Mouse (Mus musculus) urinary bladder, adult 18-20 months (tissue): ENCODE measurements around the gene Smug1.

ENCODE experiments used
- DNase-seq, 2 experiments: peaks; one replicate each; pipeline ENCODE4 v3.0.0; 2022; ENCODE audit warnings: low spot score in 2 of 2, mixed read lengths in 2 of 2

Smug1 gene

DNA sequence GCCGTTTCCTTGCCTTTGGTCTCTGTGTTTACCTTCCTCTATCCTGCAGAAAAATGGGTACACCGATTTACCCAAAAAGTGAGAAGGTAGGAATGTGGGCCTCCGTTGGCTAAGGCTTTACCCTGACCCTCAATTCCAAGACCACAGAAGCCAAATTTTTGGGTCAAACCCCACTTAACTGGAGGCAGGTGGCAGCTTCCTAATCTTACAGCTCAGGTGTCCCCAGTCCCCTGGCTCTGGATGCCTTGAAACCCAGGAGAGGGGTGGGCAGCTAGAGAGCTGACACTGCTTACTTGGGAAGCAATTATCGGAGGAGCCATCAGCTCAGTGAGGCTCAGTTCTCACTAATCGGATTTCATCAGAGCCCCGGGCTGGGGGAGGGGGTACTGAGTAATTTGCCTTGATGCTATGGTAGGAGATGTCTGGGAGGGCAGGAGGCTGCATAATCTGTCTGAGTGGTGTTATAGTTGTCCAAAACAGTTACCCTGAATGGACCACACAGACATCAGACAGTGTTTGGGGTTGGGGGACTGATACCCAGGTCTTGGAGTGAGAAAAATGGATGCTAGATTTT lies at the start of gene Smug1:
Gene Smug1, minus strand, starts transcription at position 51 of the 574 bp plus-strand sequence.
- DNase-seq: no peak

DNA sequence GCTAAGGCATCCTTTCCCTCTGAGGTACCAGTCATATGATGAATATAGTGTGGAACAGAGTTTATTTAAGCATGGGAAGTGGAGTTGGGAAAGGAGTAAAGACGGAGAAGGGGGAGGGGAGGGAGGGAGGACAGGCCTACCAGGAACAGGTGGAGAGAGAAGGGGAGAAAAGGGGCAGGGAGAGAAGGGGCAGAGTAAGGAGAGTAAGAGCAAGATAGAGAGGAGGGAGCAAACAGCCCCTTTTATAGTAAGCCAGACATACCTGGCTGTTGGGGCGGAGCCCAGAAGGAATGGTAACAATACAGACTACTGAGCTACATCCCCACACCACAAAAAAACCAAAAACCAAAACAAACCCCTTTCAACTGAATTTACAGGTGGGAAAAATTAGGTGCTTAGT lies 49.2 kb upstream of the Smug1 start:
- no peak for DNase-seq

DNA sequence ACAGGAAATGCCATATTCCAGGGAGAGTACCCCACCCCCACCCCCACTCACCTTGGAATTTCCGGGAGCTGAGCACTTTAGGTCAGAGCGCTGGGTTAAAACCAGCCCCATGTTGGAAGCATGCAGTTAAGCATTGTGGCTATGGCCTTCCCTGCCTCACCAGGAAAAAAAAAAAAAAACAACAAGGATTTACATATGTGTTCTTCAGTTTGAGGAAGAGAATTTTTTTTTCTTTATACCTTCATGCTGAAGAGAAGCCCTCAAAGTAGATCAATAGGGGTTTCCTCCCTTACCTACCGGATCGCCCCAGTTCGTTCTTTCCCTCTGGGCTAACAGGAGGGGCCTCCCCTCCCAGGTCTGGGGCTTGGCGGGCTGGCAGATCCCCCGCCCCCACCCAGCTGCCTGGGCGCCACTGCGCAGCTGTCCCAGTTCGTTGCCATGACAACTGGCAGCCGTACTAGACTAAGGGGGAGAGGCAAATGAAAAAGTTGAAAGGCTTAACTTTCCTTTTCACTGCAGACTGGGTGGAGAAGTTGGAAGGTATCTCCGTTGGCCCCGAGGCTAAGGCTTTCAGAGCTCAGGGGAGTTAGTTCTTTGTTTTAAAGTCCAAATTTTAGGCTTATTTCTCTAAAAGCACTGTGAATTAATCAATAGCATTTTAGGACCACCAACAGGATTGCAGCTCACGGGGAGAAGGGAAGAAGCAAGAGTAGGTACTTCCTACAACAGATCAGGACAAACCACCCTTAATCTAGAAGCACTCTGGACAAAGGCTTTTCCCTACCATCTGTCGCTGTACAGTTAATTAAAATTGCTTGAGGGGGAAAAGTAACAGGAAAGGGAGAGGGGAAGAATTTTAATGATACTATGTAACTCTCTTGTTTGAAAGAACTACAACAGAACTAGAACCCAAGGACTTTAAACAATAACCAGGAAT lies 48.3 kb upstream of the Smug1 start:
- peak; percentile 59 to 78 for DNase-seq

DNA sequence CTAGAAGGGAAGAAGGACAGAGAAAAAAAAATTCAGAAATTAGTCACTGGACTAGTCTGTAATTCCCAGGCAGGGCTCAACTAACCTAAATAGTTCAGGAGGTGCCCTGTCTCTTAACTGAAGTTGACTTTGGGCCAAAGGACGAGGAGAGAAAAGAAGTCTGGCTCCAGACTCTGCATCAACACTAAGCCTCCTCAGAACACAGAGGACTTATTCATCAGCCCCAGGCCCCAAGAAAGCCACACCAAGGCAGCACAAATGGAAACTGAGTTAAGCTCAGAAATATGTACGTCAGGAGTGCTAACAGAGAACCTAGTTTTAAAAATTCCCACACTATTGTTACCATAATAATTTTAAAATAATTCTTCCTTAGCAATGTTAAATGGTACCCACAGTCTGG lies 47.3 kb upstream of the Smug1 start:
- no peak for DNase-seq

DNA sequence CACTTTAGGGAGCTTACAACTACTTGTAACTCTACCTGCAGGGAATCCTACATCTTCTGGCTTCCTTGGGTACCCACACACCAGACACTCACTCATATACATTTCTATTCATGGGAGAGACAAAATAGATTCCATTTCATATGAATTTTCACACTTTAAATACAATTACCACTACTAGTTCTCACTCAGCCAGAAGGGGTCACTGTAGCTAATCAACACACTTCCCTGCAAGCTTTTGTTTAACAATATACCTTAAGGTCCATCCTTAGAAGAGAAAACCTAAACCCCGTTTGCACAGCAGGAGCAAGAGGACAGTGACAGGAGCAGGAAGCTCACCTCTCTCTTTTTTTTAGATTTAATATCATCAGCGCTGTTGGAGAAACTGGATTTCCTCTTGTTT lies 38.3 kb upstream of the Smug1 start:
- DNase-seq: no peak

DNA sequence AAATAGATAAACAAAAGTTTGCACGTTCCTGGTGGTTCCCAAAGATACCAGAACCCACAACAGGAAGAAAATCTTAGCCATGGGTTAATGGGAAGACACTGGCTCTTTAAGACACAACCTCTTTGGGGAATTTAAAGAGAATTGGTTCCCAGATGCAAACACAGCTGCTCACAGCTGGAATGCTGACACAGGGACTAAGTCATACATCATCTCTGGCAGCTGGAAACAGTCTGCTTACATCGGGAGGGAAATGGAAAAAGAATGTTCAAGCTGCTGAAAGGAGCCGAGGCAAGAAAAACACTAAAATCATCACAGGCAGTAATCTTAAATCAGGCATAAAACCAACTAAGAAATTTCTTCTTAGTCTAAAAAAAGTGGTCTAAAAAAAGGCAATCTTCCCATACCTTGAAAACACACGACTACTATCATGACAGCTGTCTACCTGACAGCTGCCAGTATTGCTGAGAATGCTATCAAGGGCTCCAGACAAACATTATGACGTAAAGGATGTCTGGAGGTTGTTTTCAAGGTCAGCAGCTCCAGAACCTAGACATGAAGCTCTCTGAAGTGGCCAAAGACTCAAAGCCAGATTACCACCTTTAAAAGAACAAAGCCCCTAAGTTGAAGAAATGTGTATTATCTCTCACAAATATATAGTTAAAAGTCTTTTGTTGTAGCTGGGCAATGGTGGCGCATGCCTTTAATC lies 35.3 kb upstream of the Smug1 start:
- no peak for DNase-seq

DNA sequence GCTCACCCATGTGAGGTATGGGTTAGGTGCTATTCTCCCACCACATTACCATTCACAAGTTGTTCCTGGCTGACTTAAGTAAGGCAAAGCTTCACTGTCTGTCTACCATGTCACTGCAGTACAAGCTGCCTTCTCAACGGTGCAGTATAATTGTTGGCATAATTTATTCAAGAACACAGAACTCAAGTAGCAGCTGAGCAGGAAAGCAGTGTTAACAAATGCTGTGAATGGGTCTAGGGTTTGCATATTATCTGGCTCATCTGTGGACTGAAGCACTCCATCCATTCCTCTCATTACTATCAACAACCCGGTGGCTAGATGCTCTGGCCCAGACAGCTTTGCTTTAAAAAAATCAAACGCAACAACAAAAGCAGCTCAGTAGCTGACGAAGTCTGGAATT lies 30.9 kb upstream of the Smug1 start:
- no peak for DNase-seq

DNA sequence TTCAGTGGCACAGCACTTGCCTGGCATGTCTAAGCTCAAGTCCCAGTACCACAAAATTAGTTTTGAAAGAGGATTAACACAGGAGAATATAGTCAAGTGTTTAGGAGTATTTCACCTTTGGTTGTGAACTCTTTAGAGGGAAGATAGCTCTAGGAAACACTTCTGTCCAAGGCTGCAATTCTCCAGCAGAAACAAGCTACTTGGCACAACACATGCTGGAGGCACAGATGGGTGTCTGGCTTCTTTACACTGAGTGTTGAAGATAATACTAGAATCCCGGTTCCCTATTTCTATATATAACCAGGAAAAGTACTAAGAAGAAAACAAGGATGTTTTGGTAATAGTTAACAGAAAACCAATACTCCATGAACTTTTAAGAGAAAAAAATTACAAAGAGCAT lies 29.9 kb upstream of the Smug1 start:
- no peak for DNase-seq

DNA sequence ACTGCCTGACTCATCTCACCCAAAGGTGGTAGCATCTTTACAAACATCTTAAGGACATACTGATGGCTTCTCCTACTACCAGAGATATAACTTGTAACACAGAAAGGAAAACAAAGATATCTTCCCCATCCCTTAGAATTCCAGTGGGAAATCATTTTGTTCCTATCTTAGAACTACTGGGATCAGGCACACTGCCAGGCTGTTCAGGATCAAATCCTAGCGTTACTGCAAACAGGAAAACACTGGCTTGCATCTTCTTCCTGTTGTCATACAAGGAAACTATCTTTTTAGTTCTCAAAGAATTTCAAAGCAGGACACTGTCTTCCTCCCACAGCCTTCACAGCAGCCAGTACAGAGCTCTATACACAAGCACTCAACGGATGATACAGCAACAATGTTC lies 26.7 kb upstream of the Smug1 start:
- DNase-seq: no peak

DNA sequence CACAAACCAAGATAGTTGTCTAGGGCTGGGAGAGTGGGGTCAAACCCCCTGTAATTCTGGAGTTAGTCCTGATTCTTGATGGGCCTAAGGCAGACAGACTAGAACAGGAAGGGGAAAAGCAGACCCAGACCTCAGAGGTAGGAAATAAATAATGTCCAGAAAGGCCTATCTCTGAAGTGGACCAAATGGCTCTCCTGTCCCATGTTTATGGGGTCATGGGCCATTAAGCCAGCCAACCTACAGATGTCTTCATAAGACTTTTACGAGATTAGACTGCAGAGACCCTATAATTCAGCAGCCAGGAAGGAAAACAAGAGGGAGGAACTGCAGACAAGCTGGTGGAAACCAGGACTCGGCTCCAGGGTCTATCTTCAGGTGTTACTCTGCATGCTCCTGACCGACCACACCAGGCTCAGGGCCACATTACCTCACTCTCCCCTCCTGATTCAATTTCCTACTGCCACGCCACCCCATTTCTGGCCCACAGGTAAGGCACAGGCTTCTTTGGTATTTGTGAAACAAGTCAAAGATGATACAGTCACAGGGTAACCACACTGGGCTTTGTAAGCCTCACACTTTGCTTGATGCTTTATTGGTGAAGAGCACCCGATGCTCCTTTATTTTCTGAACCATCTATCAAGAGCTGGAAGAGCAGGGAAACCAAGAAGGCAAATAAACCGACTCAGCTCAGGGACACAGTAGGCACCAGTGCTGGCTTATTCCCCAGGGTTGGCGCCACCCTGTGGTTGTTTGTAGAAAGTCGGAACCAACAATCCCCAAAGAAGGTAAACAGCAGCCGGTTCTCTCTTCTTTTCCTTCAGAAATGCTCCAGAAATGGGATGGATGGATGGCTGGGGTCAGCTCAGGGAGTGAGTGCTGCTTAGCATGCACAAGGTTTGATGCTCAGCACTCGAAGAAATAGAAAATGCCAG lies 23.9 kb upstream of the Smug1 start:
- DNase-seq: peak in 1 of 2 experiments; percentile 23

DNA sequence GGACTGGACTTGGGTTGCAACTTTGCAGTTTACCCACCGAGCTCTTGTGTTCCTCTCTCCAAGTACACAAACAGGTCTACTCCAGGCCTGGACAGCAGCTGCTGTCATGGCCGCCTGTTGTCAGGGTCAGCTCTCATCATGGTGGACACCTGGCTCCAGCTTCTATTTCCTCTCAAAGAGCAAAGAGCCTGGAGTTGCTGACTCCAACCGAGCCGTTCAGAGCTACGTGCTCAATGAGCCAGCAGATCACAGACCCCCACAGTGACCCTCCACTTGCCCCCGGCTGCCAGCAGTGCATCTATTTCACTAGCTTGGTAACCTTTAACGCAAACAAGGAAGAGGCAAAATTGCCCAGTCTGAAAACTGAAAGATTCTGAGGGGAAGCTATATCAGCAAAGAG lies 23.2 kb upstream of the Smug1 start:
- DNase-seq: no peak

DNA sequence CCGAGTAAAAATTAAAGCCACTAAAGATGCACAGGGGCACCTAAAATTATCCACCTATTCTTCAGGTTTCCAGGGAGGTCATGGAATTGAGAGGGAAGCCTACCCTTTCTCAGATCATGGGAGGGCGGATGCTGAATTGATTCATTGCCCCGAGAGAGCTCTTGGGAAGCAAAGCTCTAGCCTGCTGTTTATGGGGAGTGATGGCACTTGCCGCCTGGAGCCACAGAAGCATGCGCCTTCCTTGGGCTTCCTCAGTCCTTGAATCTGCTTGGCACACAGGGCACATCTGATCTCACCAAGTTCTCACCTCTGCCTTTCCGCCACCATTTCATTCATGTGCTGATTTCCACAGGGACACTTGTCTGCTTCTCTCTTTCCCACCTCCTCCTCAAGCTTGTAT lies 20.9 kb upstream of the Smug1 start:
- no peak for DNase-seq

DNA sequence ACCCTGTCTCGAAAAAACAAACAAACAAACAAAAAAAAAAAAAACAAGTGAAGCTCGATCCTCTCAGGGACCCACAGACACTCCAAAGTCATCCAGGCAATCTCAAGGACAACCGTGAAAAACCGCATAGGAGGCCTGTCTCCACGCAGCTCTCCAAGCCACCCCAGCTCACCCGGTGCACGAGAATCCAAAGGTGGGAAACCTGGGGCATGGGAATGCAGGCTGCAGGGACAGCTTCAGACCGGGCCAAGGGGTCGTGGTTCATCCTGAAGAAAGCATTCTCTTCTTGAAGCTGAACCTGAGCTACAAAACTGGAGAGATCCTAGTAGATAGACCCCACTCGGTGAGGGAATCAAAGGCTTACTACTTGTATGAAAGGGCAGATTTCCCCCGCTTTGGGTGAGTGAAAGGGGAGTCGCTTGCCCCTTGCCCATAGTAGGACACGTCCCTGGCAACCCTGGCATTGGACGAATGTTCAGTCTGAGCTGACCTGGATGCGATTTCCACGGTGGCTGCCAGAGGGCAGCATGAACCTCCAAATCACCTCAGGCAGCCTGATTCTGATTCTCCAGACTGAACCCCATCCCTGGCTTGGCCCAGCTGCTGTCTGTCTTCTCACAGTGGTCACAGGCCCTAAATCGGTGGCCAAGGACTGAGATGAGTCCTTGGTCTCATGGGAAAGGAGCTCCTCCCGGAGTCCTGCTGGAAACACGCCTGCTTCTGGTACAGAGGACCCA lies 18.7 kb upstream of the Smug1 start:
- DNase-seq: peak in 1 of 2 experiments; percentile 46

DNA sequence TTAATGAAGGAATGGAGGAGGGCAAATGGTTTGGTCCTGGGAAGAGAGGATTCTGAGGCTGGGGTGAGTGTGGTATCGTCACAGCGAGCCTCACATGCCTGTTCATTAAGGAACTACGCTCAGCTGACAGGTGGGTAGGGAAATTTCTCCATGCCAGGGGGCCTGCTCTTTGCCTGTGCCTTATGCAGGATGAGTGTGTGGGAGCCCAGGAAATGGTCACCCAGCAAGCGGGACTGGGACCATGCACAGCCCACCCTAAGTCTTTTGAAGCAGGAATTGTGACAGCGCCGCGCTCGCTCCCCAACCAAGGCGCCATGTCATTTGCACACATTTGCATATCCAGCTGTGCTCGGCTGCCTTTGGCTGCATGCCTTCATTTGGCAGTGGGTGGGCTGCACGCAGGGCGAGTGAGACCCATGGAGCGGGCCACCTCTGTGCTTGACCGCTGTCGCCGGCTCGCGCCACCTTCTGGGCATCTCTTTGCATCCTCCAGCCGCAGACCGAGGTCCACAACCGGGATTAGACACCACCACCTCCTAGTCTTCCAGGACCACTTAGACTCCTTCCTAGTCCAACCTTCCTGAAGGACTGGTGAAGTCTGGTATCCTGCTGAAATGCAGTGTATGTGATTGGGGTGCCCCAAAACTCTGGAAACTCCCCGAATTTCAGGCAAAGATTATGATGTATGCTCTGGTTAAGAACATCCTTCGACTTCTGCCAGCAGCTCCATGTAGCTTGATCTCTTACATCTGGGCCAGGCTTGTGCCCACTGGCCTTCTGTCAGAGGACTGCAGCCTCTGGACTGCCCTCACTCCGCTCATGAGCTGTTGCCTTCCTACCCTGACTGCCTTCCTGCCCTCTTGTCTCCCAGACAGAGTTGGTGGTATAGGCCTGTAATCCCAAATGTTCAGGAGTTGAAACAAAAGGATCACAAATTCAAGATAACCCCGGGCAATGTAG lies 17.0 kb upstream of the Smug1 start:
- DNase-seq: no peak

DNA sequence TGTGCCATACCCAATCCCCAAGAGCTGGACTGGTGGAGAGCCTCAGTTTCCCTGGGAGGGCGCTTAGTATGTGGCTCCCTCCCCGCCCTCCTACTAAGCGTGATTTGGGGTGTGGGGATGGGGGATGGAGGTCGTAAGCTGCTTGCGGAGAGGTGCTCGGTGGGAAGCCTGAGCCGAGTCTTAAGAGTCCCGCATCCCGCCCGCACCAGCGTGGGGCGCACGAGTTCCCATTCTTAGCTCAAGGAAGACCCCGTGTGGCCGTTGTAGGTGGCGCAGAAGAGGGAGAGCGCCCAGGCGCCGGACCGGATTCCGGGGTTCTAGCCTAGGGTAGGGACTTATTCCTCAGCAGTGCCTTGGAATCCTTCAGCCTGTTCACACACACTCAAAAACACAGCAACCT lies 16.2 kb upstream of the Smug1 start:
- no peak for DNase-seq

DNA sequence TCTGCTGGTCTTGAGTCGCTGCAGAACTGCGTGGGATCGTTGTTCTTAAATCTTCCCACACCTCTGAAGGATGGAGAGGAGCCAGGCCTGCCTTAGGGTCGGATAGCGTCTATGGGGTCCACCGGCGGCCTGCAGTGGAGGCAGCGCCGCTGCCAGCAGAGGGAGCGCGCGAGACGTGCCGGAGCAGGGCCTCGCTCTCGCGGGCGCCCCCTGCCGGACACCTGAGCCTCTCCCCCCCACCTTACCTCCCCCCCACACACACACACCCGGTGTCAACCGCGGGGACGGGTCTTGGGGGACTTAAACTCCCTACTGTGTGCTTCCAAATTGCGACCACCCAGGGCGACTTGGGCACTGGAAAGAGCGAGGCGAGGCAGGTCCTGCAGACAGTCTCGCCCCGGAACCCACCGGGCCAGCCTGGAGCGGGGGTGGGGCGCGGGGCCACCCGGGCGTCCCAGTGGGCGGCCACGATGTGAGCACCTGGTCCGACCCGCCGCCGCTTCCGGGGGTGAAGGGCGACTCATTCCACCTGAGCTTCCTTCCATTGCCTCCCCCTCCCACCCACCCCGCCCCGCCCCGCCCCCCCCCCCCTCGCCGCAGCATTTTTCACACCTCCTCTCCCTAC lies 15.4 kb upstream of the Smug1 start:
- peak; percentile 45 to 74 for DNase-seq

DNA sequence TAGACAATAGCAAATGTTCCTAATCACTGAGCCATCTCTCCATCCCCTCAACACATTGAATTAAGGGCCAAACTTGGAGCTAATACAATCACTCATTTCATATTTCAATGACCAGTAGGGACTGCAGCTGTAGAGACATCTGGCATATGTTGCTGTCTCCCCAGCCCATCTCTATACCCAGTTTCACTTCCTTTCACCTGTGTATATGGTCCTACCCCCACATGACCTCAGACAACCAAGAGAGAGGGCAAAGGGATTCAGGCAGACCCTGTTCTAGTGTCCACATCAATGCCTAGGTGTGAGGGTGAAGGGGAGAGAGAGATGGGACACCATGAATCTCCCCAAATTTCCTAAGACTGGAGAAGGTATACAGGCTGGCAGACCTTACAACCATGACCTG lies 13.5 kb upstream of the Smug1 start:
- DNase-seq: no peak

DNA sequence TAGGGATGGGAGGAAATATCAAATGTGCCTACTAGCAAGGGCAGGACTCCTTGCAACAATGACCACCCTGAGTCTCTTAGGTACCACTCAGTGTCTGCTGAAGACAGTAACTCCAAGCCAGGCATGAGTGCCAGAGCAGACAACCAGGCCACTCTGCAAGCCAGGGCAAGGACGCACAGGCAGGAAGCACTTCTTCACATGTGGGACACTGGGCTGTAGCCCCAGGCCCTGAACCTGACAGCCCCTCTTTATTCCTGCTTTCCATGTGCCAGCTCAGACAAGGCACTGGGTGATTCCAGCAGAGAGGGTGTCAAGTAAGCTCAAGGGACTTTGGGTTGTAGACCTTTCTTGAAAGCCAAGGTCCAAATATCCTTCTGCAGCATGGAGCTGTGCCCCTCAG lies 11.9 kb upstream of the Smug1 start:
- no peak for DNase-seq

DNA sequence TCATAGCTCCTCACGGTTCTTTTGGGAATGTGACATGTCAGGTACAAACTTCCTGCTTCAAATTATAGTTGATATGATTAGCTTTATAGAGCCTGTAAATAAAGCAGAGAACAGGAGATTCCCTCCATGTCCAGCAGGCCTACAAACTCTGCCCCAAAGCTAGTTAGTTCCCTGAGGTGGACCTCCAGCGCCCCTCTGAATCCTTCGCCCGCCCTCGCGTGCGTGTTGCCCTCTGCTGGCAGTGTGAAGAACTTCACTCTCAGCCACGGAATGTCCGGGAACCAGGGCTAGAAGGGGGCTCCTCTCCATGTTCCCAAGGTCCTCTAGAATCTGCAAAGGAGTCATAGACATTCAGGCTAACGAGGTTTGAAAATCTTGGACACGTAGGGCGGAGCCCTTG lies 11.2 kb upstream of the Smug1 start:
- no peak for DNase-seq
